Mouse (Mus musculus) cerebellum, adult 9-10 months (tissue): Measurements from ENCODE around the gene Zbtb44.

Experiments used
- DNase-seq: peaks from one replicate; pipeline ENCODE4 v3.0.0; 2022

The Zbtb44 gene

GRCm38 (mm10) chr9:31072256-31072655, 41.8 kb downstream of the Zbtb44 start:
- DNase-seq = no peak

- no peak for DNase-seq
Observed at GRCm38 (mm10) chr9:31073797-31074196, 43.4 kb downstream of the Zbtb44 start.

- DNase-seq = no peak
Observed at GRCm38 (mm10) chr9:31074836-31075235, 44.4 kb downstream of the Zbtb44 start.

GRCm38 (mm10) chr9:31080726-31081125, 50.3 kb downstream of the Zbtb44 start:
- no peak for DNase-seq

- DNase-seq = peak; percentile 75
Observed at GRCm38 (mm10) chr9:31082054-31082666, 51.7 kb downstream of the Zbtb44 start.

- DNase-seq = no peak
Observed at GRCm38 (mm10) chr9:31082771-31083170, 52.3 kb downstream of the Zbtb44 start.

GRCm38 (mm10) chr9:31085556-31085955, 55.1 kb downstream of the Zbtb44 start:
- DNase-seq = no peak

- DNase-seq = peak; percentile 65
Observed at GRCm38 (mm10) chr9:31086085-31086753, 55.8 kb downstream of the Zbtb44 start.

- no peak for DNase-seq
Observed at GRCm38 (mm10) chr9:31086754-31087145, 56.3 kb downstream of the Zbtb44 start.

GRCm38 (mm10) chr9:31087466-31087865, 57.0 kb downstream of the Zbtb44 start:
- DNase-seq = no peak

- no peak for DNase-seq
Observed at GRCm38 (mm10) chr9:31088116-31088515, 57.7 kb downstream of the Zbtb44 start.

GRCm38 (mm10) chr9:31088883-31089282, 58.4 kb downstream of the Zbtb44 start:
- no peak for DNase-seq

- DNase-seq = no peak
Observed at GRCm38 (mm10) chr9:31089541-31089940, 59.1 kb downstream of the Zbtb44 start.

- peak; percentile 60 for DNase-seq
Observed at GRCm38 (mm10) chr9:31090081-31091023, 59.9 kb downstream of the Zbtb44 start.

- peak; percentile 65 for DNase-seq
Observed at GRCm38 (mm10) chr9:31091162-31091581, 60.7 kb downstream of the Zbtb44 start.

- DNase-seq = no peak
Observed at GRCm38 (mm10) chr9:31092111-31092832, 61.8 kb downstream of the Zbtb44 start.

- DNase-seq = no peak
Observed at GRCm38 (mm10) chr9:31092833-31093195, 62.4 kb downstream of the Zbtb44 start.

- no peak for DNase-seq
Observed at GRCm38 (mm10) chr9:31097088-31098082, 66.9 kb downstream of the Zbtb44 start.

GRCm38 (mm10) chr9:31098118-31098517, 67.7 kb downstream of the Zbtb44 start:
- DNase-seq = no peak

- no peak for DNase-seq
Observed at GRCm38 (mm10) chr9:31108464-31108863, 78.0 kb downstream of the Zbtb44 start.

- no peak for DNase-seq
Observed at GRCm38 (mm10) chr9:31115586-31115985, 85.1 kb downstream of the Zbtb44 start.

- no peak for DNase-seq
Observed at GRCm38 (mm10) chr9:31117088-31117487, 86.6 kb downstream of the Zbtb44 start.
